Mouse (Mus musculus) spleen, postnatal 10 days (tissue): ENCODE data around the gene F10.

ENCODE experiments used
- DNase-seq, 2 experiments: peaks; one replicate each; pipeline ENCODE4 v3.0.0; 2021 to 2022; ENCODE audit warnings: low spot score in 2 of 2

F10 gene

DNA sequence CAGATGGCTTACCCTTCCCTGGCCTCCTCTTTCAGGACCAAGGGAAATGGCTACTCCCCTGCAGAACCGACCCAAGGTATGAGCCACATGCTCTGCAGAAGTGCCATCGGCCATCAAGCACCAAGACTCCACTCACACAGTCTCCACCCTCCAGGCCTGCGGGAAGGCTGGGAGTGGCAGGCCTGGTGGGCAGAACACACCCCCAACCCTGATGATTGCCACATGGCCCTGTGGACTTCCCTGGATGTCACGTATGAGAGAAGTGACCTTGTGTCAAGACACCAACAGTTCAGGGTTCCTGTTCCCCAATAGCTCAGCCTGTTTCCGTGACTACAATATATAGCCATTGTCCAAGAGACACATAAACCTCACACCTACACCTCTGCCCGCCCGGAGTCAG is at the start of gene F10:
Gene F10, plus strand, starts transcription at position 294 of the 400 bp plus-strand sequence.
- DNase-seq, result no peak

DNA sequence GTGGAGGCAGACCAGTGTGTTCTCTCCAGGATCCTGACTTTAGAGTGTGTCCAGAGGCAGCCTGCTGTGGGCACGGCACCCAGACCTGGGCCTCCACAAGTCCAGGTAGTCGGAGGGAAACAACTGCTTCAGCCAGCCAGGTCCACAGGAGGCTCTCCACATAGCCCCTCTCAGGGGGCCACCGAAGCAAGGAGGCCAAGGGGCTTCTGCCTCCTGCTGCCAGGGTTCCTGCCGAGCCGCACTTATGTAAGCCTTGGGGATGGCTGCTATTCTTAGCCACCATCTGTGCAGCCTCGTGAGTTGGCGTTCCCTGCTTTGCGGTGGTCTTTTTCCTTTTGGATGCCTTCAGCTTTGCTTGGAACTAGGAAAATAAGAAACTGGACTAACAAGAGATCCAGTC is 49.5 kb upstream of the F10 start:
- DNase-seq, result no peak

DNA sequence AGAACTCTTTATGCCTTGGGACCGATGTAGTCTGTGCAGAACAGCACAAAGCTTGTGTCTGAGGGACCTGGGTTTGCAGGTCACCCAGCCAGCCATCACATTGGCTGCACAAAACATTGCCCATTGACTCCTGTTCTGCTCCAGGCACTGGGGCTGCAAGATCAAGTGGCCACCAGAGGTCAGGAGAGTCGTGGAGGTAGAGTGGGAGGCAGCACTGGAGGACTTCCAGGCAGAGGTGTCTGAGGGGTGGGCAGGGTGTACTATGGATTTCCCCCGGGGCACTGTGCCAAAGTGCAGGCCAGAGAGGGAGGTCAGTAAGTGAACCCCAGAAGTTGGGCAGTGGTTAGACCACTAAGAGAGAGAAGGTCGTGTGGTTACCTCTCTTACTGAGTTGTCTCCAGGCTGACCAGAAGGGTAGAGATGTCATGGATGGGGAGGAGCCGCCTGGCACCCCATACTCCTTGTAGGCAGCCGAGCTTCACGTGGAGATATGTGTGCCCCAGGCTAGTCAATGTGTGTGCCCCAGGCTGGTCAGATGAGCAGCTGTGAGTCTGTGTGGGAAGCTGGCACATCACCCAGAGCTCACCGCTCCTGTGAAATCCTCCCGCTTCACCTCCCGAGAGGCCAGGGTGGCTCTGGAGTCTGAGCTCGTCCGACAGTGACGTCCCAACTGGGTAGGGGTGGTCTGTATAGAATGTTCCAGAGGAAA is 48.2 kb upstream of the F10 start:
- DNase-seq, result no peak

DNA sequence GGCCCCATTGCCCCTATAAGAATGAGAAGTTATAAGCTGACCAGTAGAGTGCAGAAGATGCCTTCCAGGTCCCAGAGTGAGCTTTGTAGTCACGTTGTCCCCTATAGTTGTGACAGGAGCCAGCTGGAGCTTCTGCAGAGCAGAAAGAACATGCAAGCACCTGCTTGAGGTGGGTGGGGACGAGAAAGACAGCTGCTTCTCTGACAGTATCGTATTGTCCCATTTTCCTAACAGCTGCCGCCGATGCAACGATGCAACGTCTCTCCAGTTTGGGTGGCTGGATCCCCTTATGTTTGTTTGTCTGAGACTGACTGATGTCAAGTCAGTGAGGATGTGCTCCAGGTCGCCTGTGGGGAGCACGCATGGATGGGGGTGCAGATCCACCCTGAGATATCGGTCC is 45.7 kb upstream of the F10 start:
- DNase-seq, result no peak

DNA sequence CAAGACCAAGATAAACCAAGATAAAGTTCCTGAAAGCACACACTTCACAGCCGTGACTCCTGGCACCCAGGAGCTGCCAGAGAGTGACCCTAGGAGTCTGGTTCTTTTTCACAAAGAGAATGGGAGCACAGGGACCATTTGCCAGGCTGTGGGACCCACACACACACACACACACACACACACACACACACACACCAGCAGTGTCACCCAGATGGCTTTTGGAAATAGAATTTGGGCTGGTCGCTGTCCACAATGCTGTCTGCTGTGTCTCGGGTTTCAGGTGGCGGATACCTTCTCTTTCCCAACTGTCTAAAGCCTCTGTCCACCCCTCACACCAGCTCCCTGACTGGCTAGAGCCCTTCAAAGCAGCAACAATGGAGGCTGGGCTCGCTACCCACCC is 42.6 kb upstream of the F10 start:
- DNase-seq, result no peak

DNA sequence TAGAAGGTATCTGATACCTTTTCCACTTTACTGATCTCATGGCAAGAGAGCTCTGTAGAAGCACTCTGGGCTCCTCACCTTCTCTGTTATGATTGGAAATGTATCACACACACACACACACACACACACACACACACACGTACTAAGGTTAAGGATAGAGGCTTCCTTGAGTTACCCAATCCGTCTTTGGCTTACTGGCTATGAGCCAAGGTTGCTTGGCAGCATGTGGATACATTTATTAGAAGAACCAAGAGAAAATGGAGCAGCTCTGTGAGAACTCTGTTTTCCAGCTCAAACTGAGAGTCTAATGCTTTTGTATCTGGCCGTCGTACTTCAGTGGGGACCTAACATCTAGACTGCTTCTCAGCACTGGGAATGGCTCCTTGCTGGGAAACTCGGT is 41.6 kb upstream of the F10 start:
- no peak for DNase-seq

DNA sequence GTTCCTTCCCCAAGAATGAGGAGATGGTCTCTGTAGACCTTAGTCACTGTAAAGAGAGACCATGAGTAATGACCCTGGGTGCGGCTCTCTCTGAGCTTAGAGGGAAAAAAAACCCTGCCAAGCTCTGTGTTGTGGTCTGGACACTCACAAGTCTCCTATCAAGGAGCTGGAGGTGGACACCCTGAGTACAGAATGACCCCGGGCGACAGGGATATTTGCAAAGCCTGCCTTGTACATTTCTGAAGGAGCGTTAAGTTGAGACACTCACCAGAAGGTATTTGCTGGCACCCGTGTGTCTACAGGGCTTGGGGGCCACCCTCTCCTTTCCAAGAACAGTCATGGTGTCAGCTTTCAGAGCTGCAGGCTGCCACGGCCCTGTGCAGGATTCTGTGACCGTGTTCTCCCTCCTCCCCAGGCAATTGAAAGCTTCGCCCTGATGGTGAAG is 40.3 kb upstream of the F10 start:
- no peak for DNase-seq

DNA sequence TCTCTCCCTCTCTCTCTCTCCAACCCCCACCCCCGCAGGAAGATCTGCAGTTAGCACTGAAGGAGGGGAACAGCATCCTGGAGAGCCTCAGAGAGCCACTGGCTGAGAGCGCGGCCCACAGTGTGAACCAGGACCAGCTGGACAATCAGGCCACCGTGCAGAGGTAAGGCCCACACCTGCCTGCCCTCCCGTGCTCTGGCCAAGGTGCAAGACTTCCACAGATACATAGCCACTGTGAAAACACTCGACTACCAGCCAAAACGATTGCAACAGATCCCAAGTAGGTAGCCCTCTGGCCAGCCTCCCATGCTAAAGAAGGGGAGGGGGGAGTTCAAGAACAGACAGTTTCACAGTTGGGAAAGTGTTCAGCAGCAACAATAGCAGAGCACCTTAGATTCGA is 38.8 kb upstream of the F10 start:
- DNase-seq, result no peak

DNA sequence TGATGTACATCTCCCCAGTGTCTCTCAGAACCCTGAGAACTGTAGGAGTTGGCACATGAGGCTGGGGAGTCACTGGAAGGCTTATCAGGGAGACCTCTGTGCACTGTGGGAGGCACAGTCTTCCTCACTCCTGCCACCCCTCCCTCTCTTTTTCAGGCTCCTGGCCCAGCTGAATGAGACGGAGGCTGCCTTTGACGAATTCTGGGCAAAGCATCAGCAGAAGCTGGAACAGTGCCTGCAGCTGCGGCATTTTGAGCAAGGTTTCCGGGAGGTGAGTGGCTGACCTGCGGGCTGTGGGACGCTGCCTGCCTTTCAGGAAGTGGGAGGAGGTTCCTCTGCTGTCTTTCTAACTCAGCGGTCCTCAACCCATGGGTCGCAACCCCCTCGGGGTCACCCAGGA is 37.3 kb upstream of the F10 start:
- DNase-seq, result no peak

DNA sequence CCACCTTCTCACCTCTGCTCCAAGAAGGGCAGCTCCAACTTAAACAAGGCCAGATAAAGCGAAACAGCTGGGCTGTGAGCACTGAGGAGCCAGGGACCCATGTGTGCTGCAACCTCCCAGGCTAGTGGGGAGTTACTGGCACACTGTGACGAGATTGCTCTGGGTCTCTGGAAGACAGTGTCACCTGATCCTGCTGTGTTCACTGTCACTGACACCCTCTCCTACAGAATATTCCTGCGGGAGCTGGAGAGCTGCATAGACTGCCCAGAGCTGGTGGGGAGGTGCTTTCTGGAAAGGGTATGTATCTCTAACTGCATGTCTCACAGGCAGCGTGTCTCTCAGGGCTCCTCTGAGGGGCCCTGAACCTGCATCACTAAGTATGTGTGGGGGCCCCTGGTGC is 29.6 kb upstream of the F10 start:
- no peak for DNase-seq

DNA sequence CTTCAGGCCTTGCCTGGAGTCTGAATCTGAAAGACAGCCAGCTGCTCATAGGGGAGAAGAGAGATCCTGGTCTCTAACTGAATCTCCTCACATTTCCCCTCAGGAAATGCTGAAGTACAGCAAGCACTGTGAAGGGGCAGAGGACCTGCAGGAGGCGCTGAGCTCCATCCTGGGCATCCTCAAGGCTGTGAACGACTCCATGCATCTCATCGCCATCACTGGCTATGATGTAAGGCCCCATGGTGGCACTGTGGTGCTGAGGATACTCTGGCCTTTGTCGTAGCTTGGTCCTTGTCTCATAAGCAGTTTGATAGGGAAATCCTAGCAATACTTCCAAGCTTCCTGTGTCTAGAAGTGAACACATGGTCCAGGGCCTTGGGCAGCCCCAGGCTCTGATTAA is 26.8 kb upstream of the F10 start:
- no peak for DNase-seq

DNA sequence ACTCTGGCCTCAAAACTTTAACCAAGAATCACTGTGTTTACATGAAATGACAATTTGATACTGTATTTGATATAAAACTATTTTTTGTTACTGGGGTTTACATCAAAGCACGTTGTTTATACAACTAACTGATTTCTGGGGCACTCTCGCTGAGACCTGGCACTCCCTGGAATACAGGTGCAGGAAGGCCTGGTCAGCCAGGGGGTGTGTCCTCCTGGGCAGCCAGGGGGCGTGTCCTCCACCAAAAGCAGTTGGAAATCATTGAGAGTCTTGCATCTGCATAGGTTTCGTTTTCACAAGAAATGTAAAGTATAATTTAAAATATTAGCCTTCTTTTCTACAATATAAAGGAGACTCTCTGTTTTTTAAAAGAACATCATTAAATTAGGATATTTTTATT is 17.5 kb upstream of the F10 start:
- DNase-seq, result no peak

DNA sequence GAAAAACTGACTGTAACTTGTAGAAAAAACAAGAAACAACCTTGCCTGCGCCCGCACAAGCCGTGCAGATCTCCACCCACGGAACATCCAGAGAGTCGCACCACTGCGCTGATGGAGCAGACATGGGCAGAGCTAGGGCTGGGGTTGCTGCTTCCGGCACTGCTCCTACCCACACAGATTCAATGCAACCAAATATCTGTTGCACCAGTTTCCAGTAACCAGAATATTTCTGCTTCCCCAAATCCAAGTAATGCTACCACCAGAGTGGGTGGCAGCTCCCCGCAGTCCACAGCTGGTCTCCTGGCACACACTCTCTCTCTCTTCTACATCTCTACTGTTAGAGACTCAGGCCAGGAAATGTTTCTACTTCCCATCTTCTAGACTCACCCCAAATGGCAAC is 15.3 kb upstream of the F10 start:
- no peak for DNase-seq

DNA sequence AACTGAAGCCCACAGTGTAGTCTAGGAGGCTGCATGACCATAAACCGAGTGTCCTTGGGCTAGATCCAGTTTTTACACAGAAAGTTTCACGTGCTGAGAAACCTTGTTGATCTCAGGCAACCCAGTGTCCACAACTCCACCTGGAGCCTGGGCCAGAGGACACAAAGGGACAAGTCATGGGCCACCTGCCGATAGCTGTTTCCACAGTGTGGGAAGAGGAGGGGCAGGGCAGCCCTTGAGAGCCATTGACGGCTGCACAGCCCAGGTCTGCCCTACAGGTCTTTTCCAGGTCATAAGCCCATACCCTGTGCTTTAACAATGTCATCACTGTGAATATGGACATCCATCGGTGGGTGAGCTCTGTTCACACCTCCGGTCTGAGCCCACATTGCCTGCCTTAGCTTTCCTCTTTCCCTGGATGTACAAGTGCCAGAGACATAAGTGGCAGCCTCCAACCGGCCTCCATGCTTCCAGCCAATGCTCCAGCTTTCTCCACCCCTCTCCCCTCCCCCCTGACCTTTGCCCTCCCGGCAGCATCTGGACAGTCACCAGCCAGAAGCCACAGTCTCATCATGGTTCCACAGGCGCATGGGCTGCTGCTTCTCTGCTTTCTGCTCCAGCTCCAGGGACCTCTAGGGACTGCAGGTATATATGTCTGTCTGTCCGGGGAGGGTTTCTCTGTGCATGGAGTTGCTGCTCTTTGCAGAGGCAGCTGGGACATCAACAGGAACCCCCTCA is 11.5 kb upstream of the F10 start, which contains the start of gene F7:
Gene F7, plus strand, starts transcription at position 548 of the 738 bp plus-strand sequence.
- DNase-seq, result peak in 1 of 2 experiments; percentile 33

DNA sequence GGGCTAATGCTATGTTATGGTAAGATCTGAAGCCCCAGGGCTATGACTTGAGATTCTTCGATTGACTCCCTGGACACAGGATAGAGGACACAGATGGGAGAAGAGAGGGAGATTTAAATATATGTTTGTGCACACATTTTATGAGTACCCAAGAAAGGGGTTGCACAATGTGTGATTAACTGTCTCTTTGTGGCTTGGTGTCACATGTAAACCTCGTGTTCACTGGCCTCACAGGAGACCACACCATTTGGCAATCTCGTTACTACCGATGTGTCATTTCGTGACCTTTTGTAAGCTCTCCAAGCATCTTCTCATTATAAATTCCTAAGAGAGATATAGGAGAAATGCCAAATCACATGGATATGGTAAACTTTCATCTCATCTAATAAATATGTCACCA is 9.5 kb upstream of the F10 start:
- no peak for DNase-seq

DNA sequence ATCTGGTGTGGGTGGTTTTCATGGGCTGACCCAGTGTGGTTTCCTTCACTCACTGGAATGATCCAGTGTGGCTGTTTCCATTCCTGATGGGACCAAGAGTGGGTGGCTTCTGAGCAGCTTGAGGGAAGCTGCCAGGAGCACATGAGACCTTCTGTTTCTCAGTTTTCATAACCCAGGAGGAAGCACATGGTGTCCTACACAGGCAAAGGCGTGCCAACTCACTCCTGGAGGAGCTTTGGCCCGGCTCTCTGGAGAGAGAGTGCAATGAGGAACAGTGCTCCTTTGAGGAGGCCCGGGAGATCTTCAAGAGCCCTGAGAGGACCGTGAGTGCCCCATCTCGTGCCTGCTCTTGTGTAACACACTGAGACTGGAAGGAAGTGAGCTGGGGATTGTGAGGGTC is 8.6 kb upstream of the F10 start:
- no peak for DNase-seq

DNA sequence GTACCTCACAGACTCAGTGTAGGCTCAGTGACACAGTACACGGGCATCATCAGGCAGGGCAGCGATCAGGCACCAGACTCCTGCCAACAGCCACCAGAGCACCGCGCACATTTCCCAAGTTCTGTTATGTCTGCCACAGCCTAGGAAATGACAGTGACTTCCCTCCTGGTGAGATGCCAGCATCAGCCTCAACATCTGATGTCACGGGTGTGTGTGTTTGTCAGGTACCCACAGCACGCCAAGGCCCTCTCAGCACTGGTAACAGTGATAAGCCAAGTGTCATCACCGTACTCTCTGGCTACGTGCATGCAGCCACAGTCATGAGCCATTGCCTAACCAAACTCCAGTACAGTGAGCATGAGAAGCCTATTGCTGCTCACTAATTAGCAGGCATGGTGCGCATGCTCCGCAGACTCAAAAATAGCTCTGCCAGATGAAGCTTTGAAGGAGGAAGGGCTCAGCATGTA is 729 bp upstream of the F10 start:
- no peak for DNase-seq

DNA sequence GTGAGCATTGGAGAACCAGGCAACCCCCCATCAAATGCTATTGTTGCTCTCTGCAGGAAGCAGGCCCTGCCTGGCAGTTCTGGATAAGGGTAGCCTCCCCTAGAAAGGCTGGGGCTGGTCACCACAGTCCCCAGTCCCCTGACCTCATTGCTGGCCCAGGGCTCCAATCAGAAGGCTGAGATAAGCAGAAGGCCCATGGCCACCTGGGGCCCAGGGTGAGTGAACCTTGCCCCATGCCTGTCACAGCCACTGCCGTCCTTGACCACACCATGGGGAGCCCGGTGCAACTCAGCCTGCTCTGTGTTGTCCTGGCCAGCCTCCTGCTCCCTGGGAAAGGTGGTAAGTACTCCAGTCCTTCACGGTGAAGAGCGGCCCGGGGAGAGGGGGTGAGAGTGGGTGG is 461 bp downstream of the F10 start:
- no peak for DNase-seq

DNA sequence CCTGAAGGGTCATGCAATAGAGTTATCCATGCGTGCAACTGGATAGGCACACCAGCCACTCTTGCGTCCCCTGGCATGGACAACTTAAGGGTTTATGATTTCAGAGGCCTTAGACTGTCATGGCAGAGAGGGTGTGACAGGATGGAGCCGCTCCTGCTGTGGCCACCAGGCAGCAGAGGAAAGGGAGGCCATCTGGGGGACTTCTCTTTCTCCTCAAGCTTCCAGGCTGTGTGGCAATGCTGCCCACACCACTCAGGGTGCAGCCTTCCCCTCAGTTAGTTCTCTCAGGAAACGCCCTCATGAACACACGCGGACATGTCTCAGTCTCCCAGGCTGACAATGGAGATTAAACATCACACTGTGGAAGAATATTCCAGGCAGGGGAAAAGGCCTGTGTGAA is 1.9 kb downstream of the F10 start:
- DNase-seq, result no peak

DNA sequence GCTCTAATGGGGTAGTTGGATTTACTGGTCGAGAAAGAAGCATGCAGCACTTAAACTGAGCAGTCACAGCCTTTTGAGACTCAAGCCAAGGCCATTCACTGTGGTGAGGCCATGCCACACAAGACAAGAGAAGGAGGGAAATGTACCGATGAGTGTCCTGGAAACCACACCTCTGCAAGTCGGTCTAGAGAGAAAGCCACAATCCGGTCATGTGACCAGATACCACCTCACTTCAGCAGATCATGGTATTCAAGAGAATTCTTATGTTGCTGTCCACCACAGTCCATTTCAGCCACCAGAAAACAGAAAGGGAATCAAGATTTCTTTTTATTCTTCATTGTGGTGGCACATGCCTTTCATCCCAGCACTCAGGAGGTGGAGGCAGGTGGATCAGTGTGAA is 4.4 kb downstream of the F10 start:
- no peak for DNase-seq

DNA sequence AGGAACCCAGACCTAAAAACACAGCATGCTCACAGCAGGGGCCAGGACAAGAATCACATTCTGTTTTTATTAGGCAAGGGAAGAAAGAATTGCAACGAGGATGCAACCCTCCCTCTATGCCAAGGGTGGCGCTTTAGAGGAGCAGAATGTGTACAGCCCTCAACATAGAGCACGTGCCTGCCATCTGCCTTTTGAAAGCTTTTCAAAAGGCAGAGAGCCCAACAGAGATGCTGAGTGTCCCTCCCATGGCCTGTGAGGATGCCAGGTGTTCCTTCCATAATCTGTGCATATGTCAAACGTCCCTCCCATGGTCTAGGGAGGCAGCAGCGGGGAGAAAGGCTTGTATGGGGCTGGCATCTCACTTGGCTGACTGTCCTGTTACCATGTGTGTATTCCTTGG is 10.5 kb downstream of the F10 start:
- DNase-seq, result no peak

DNA sequence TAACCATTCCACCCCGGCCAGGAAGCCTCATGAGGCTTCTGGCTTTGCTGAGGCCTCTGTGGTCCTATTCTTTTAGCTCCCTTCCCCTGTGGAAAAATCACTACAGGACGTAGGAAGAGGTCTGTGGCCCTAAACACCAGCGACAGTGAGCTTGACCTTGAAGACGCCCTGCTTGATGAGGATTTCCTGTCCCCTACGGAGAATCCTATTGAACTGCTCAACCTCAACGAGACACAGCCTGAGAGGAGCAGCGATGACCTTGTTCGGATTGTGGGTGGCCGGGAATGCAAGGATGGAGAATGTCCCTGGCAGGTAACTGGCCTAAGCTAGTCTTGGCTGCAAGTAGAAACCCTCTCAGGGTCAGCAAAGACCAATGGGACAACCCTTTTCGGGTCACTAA is 13.4 kb downstream of the F10 start:
- DNase-seq, result no peak

DNA sequence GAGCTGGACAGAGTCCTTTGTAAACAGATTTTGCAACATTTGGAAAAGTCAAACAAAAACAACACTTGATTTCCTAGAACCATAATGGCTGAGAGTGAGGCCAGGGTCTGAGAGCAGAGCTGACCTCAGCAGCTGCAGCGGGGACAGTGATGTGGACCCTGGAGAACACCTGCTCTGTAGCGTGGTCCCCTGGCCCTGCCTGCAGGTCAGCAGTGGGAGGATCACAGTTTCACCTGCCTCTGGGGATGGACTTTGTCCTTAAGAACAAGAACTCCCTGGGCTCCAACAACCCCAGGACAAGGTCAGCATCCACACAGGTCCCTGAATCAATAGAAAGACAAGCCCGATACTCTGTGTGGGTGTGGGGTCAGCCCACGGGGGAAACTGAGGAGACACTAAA is 20.2 kb downstream of the F10 start:
- no peak for DNase-seq
